Mouse (Mus musculus) embryonic facial prominence, embryonic 11.5 days (tissue): Measurements from ENCODE around the gene Camta1. TPM values are rescaled to one million over a fixed set of nuclear protein-coding genes. Genes with fewer than 3 reads are reported as not detected.
A peak's percentile ranks its signal among the peaks of the same experiment; 100 is the strongest.

Experiments
- ATAC-seq: fragments of 200-750 bp; cut with Nextera tagmentation; replicated peaks from 2 replicates; pipeline ENCODE4 v1.8.0; 2017; ENCODE audit warnings: low read depth; ENCODE audit not compliant: insufficient number of reproducible peaks, low FRiP score, low TSS enrichment
- DNase-seq: peaks from one replicate; pipeline ENCODE4 v3.0.0-alpha.2; 2015; ENCODE audit warnings: low spot score
- H3K27ac ChIP-seq: fragments of 300-500 bp; sonication (generic); replicated peaks from 2 replicates; pipeline ENCODE4 v1.5.1; 2014; ENCODE audit warnings: mild to moderate bottlenecking, low read depth, low read length, control low read depth
- H3K27me3 ChIP-seq: fragments of 300-500 bp; sonication (generic); 2 replicates; pipeline ENCODE4 v1.6.1; 2014; ENCODE audit warnings: mild to moderate bottlenecking, low read length, moderate library complexity, mixed read lengths; ENCODE audit not compliant: control insufficient read depth, insufficient read depth
- H3K36me3 ChIP-seq: fragments of 300-500 bp; sonication (generic); replicated peaks from 2 replicates; pipeline ENCODE4 v1.6.1; 2014; ENCODE audit warnings: low read depth, mild to moderate bottlenecking, low read length, moderate library complexity, mixed read lengths; ENCODE audit not compliant: control insufficient read depth, insufficient read depth
- H3K4me1 ChIP-seq: fragments of 300-500 bp; sonication (generic); 2 replicates; pipeline ENCODE4 v1.6.1; 2014; ENCODE audit warnings: low read length, mixed read lengths; ENCODE audit not compliant: control insufficient read depth, insufficient read depth
- H3K4me2 ChIP-seq: fragments of 300-500 bp; sonication (generic); 2 replicates; pipeline ENCODE4 v1.6.1; 2014; ENCODE audit warnings: low read depth, mild to moderate bottlenecking, control low read depth, low read length, moderate library complexity
- H3K4me3 ChIP-seq: fragments of 300-500 bp; sonication (generic); 2 replicates; pipeline ENCODE4 v1.5.1; 2014; ENCODE audit warnings: low read depth, low read length, control low read depth
- H3K9ac ChIP-seq: fragments of 300-500 bp; sonication (generic); replicated peaks from 2 replicates; pipeline ENCODE4 v1.6.1; 2014; ENCODE audit warnings: mild to moderate bottlenecking, control low read depth, low read length
- H3K9me3 ChIP-seq: fragments of 300-500 bp; sonication (generic); replicated peaks from 2 replicates; pipeline ENCODE4 v1.6.1; 2016; ENCODE audit warnings: mild to moderate bottlenecking, low read length, inconsistent platforms, mixed read lengths; ENCODE audit not compliant: control insufficient read depth
- WGBS: fragments of 180-500 bp; shearing (Covaris S2); extraction: QIAGEN DNeasy Blood & Tissue Kit; methylation state at CpG from one replicate; pipeline ENCODE4 v1.1.7; 2014; 5-methylcytosine and 5-hydroxymethylcytosine counted together
- polyA plus RNA-seq: library from polyadenylated mRNA; unstranded; fragments of >200 nt; fragmentation: Nextera tagmentation; extraction: Ambion mirVana; gene quantifications from 2 replicates; pipeline ENCODE4 v1.2.1, GENCODE M21; 2014

Gene Camta1
- polyA plus RNA-seq, 1 experiment from 2014 or later, result 130 TPM

- no peak overlapping the region for H3K4me2 ChIP-seq
- H3K36me3 ChIP-seq, result no peaks in the 10 kb centered on the region
- H3K4me3 ChIP-seq, result no peak overlapping the region
- 88% methylated on average over 5 of the region's 5 CpGs for WGBS
- H3K4me1 ChIP-seq, result no peaks in the 10 kb centered on the region
- H3K27ac ChIP-seq, result no peak overlapping the region
- DNase-seq, result no peak
- no peaks in the 10 kb centered on the region for H3K9me3 ChIP-seq
- no peak for ATAC-seq
- H3K9ac ChIP-seq, result no peak overlapping the region
- H3K27me3 ChIP-seq, result no peaks in the 10 kb centered on the region
Observed at GRCm38 (mm10) chr4:151793694-151794093, 68.0 kb downstream of the Camta1 start.

GRCm38 (mm10) chr4:151786946-151787705 lies 74.5 kb downstream of the Camta1 start:
- H3K27ac ChIP-seq, result no peak overlapping the region
- H3K27me3 ChIP-seq, result no peaks in the 10 kb centered on the region
- no peak overlapping the region for H3K4me3 ChIP-seq
- DNase-seq, result no peak
- no peak overlapping the region for H3K9ac ChIP-seq
- no peak overlapping the region for H3K4me2 ChIP-seq
- ATAC-seq, result no peak
- no peaks in the 10 kb centered on the region for H3K36me3 ChIP-seq
- 90% methylated on average over 16 of the region's 16 CpGs for WGBS
- H3K9me3 ChIP-seq, result no peaks in the 10 kb centered on the region
- no peaks in the 10 kb centered on the region for H3K4me1 ChIP-seq

GRCm38 (mm10) chr4:151780511-151780910 lies 81.2 kb downstream of the Camta1 start:
- Histone ChIP-seq H3K27ac (no peak overlapping the region), H3K9ac (no peak overlapping the region), H3K4me3 (no peak overlapping the region), H3K36me3 (no peaks in the 10 kb centered on the region), H3K4me2 (no peak overlapping the region), H3K4me1 (no peaks in the 10 kb centered on the region), H3K27me3 (no peaks in the 10 kb centered on the region), H3K9me3 (no peaks in the 10 kb centered on the region)
- no peak for DNase-seq
- ATAC-seq, result no peak
- WGBS, result 83% methylated on average over 6 of the region's 6 CpGs

GRCm38 (mm10) chr4:151779962-151780459 lies 81.7 kb downstream of the Camta1 start:
- no peaks in the 10 kb centered on the region for H3K9me3 ChIP-seq
- H3K4me2 ChIP-seq, result no peak overlapping the region
- H3K9ac ChIP-seq, result no peak overlapping the region
- H3K27ac ChIP-seq, result no peak overlapping the region
- no peaks in the 10 kb centered on the region for H3K4me1 ChIP-seq
- no peak overlapping the region for H3K4me3 ChIP-seq
- H3K36me3 ChIP-seq, result no peaks in the 10 kb centered on the region
- ATAC-seq, result no peak
- WGBS, result 91% methylated on average over 12 of the region's 12 CpGs
- no peak for DNase-seq
- no peaks in the 10 kb centered on the region for H3K27me3 ChIP-seq

- H3K36me3 ChIP-seq, result no peaks in the 10 kb centered on the region
- no peak overlapping the region for H3K27ac ChIP-seq
- no peaks in the 10 kb centered on the region for H3K4me1 ChIP-seq
- H3K4me3 ChIP-seq, result no peak overlapping the region
- no peak overlapping the region for H3K4me2 ChIP-seq
- DNase-seq, result peak; percentile 56
- ATAC-seq, result no peak
- H3K9ac ChIP-seq, result no peak overlapping the region
- no peaks in the 10 kb centered on the region for H3K9me3 ChIP-seq
- 87% methylated on average over 4 of the region's 4 CpGs for WGBS
- H3K27me3 ChIP-seq, result no peaks in the 10 kb centered on the region
Observed at GRCm38 (mm10) chr4:151778511-151778910, 83.2 kb downstream of the Camta1 start.

GRCm38 (mm10) chr4:151777451-151777850 lies 84.2 kb downstream of the Camta1 start:
- WGBS, result 93% methylated on average over 6 of the region's 6 CpGs
- Histone ChIP-seq H3K27ac (no peak overlapping the region), H3K36me3 (no peaks in the 10 kb centered on the region), H3K4me1 (no peaks in the 10 kb centered on the region), H3K4me2 (no peak overlapping the region), H3K4me3 (no peak overlapping the region), H3K27me3 (no peaks in the 10 kb centered on the region), H3K9me3 (no peaks in the 10 kb centered on the region), H3K9ac (no peak overlapping the region)
- no peak for ATAC-seq
- no peak for DNase-seq

GRCm38 (mm10) chr4:151775441-151775840 lies 86.2 kb downstream of the Camta1 start:
- H3K27me3 ChIP-seq, result no peaks in the 10 kb centered on the region
- DNase-seq (no peak), ATAC-seq (no peak)
- no peak overlapping the region for H3K27ac ChIP-seq
- no peak overlapping the region for H3K4me3 ChIP-seq
- H3K4me1 ChIP-seq, result no peaks in the 10 kb centered on the region
- H3K36me3 ChIP-seq, result no peaks in the 10 kb centered on the region
- no peak overlapping the region for H3K9ac ChIP-seq
- no peak overlapping the region for H3K4me2 ChIP-seq
- 94% methylated on average over 7 of the region's 7 CpGs for WGBS
- no peaks in the 10 kb centered on the region for H3K9me3 ChIP-seq

- no peak overlapping the region for H3K4me2 ChIP-seq
- H3K27ac ChIP-seq, result no peak overlapping the region
- 88% methylated on average over 3 of the region's 3 CpGs for WGBS
Observed at GRCm38 (mm10) chr4:151773651-151774050, 88.0 kb downstream of the Camta1 start.

More at GRCm38 (mm10) chr4:151773651-151774050, 88.0 kb downstream of the Camta1 start:
- Histone ChIP-seq H3K9me3 (no peaks in the 10 kb centered on the region), H3K4me3 (no peak overlapping the region), H3K9ac (no peak overlapping the region), H3K36me3 (no peaks in the 10 kb centered on the region), H3K4me1 (no peaks in the 10 kb centered on the region), H3K27me3 (no peaks in the 10 kb centered on the region)
- DNase-seq (no peak), ATAC-seq (no peak)
